Mouse (Mus musculus) adrenal gland, postnatal 14 days (tissue): ENCODE results near the gene Exoc6b. TPM values are rescaled to one million over a fixed set of nuclear protein-coding genes. Genes with fewer than 3 reads are reported as not detected.
"Not testable (repeated sequence)": the region's sequence is repeated elsewhere in the genome, so short reads cannot be mapped to it uniquely, and the experiment has no call there.

ENCODE experiments used
- DNase-seq: peaks from one replicate; pipeline ENCODE4 v3.0.0; 2021; ENCODE audit warnings: mixed read lengths
- long read RNA-seq, 2 experiments: library from polyadenylated mRNA; stranded (forward); transcript quantifications; one replicate each; pipeline ENCODE4 v2.0.0; 2021
- total RNA-seq: library from RNA; stranded (reverse); gene quantifications from 2 replicates; pipeline ENCODE4 v1.2.3, GENCODE M21; 2021

Exoc6b gene
- total RNA-seq: 31.3 and 36.2 TPM in 2 replicates
- long read RNA-seq, experiment 1, full-length matches to known transcripts: 1 of 4 reads
- long read RNA-seq, experiment 1, partial matches to known transcripts: 1 of 4 reads
- long read RNA-seq, experiment 1, other reads (novel, unspliced or antisense): 2 of 4 reads
- long read RNA-seq, experiment 2, full-length matches to known transcripts: 4 of 12 reads
- long read RNA-seq, experiment 2, partial matches to known transcripts: 3 of 12 reads
- long read RNA-seq, experiment 2, other reads (novel, unspliced or antisense): 5 of 12 reads

DNA sequence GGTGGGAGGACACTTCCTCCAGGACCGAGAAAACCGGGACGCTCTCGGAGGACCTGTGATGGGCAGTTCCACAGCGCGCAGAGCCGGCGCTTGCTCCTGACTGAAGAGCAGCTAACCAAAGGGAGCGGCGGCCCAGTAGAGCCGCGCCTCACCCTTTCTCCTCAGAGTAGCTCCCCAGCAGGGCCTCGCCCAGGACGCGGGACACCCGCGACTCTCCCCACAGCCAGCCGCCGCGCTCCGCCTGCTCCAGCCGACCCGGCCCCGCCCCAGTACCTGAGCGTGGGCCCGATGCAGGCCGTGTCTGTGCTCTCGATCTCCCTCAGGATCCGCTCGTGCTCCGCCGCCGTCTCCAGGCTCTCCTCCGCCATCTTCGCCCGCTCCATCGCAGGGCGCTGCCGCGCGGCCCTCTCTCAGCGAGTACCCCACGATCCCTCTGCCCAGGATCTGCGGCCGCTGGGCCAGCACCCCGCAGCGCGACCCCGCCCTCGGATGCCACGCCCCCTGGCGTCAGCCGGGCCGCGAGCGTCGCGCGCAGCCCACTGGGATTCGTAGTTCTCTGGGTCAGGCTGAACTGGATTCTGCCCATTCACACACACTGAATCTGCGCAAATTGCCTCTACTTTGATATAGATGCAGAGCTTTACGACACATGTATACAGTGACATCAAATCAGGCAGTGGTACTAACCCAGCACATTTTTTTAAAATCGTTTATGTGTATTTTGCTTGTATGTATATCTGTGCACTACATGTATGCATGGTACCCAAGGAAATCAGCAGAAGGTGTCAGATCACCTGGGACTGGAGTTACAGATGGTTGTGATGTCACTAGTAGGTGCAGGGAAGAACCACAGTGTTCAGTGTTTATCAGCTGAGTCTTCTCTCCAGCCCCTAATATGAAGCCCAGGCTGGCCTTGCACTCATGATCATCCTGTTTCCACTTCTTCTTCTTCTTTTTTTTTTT is at the start of gene Exoc6b:
Gene Exoc6b (minus strand): TSS at position 491 of the 963 bp plus-strand sequence.
- DNase-seq: peak; percentile 92

GRCm38 (mm10) chr6:85117545-85118511 is 48.5 kb upstream of the Exoc6b start:
- DNase-seq: peak; percentile 75

DNA sequence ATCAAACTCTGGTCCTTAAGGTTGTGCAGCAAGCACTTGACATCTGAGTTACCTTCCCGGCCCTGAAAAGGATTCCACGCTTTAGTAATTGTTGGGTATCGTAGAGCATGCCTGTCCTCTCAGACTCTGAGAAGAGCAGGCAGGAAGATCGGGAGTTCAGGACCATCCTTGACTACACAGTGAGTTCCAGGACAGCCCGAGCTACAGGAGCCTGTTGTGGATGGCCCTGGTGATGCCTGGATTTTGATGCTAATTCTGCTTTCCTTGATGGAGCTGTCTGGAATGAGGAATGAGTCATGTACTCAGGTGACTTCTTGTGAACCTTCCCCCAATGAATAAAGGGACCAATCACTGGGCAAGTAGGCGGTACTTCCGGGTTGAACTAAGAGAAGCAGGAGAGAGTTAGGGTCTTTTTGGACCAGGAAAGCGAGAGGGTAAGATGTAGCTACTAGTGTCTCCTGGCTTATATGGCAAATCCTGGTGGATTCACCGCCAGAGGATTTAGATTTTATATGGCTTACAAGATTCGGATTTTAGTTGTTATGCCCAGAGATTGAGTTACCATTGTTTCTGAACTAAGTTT is 35.8 kb upstream of the Exoc6b start:
- no peak for DNase-seq

GRCm38 (mm10) chr6:85103321-85103720 is 34.0 kb upstream of the Exoc6b start:
- no peak for DNase-seq

- DNase-seq: peak; percentile 81
Measured at GRCm38 (mm10) chr6:85096441-85096840, 27.1 kb upstream of the Exoc6b start.

GRCm38 (mm10) chr6:85087425-85087824 is 18.1 kb upstream of the Exoc6b start:
- no peak for DNase-seq

- DNase-seq: peak; percentile 19
Measured at GRCm38 (mm10) chr6:85086645-85087044, 17.3 kb upstream of the Exoc6b start.

- not testable (repeated sequence) for DNase-seq
Measured at GRCm38 (mm10) chr6:85076179-85076720, 6.9 kb upstream of the Exoc6b start.

- peak; percentile 19 for DNase-seq
Measured at GRCm38 (mm10) chr6:85074996-85075395, 5.7 kb upstream of the Exoc6b start.

- DNase-seq: peak; percentile 13
Measured at GRCm38 (mm10) chr6:85068322-85069022, 841 bp downstream of the Exoc6b start.

DNA sequence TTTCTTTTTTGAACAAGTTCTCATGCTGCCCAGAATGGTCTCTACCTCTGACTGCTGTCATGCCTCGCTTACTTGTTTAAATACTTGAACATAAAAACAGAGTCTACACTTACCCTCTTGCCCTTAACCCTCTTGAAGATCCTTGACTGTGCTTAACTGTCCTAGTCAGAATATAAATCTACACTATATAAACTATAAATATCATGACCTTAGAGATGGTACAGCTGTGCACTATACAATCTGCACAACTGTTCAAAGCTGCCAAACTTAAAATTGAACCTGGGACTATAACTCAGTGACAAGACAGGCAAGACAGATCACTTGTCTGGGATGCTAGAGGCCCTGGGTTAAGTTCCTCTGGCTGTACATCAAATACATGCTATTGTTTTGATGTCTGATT is 11.7 kb downstream of the Exoc6b start:
- no peak for DNase-seq

- DNase-seq: no peak
Measured at GRCm38 (mm10) chr6:85051109-85051508, 18.2 kb downstream of the Exoc6b start.

DNA sequence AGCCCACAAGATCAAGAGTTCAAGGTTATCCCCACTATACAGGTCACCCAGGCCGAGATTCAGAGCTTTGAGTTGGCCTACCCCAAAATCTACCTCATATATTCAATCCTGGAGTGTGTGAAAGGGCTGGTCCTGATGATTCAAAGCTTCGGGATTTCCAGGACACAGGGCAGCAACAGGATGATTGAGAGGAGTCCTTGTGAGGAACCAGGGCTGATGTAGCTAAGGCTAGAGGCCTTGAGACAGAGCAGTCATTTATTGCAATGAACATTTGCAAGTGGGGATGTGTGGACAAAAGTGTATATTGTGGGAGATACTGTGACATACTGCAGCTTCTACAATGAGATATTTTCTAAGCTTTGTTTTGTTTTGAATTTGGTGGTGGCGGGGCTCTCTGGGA is 22.8 kb downstream of the Exoc6b start:
- DNase-seq: peak; percentile 35

DNA sequence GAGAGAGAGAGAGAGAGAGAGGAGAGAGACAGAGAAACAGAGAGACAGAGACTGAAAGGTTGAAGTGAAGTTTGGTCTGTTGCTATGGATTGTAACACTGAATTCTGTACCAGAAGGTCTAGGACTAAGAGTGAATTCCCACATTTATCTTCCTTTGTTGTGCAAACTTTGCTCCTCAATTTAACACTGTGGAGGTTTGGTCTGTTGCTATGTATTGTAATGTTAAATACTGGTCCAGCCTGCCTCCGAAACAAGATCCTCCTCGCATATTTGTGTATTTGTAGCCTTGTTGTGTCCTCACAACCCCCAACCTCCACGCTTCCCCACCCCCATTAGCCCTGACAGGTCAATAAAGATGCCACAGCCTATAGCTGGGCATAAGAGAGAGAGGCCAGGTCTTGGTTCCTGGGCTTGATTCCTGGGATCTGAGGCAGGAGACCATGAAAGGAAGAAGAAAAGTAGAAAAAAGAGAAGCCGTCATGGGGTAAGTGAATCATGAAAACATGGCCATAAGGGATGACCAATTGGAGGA is 24.6 kb downstream of the Exoc6b start:
- no peak for DNase-seq

DNA sequence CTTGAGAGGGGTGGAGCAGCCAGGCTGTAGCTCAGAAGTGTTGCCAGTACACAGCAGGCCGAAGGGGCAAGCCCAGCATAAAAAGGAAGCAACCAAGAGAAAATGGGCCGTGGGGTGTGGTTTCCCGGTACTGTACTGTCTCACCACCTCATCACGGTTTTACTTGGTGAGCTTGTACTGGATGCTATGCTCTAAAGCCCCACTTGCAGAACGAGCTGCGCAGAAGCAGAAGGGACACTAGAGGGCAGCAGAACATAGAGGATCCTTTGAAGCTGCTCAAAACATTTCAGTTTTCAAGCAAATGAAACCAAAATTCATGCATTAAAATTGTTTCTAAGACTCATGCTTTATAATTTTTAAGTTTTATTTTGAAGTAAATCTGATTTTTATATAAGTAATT is 31.6 kb downstream of the Exoc6b start:
- DNase-seq: peak; percentile 77

GRCm38 (mm10) chr6:85029671-85030070 is 39.6 kb downstream of the Exoc6b start:
- no peak for DNase-seq

DNA sequence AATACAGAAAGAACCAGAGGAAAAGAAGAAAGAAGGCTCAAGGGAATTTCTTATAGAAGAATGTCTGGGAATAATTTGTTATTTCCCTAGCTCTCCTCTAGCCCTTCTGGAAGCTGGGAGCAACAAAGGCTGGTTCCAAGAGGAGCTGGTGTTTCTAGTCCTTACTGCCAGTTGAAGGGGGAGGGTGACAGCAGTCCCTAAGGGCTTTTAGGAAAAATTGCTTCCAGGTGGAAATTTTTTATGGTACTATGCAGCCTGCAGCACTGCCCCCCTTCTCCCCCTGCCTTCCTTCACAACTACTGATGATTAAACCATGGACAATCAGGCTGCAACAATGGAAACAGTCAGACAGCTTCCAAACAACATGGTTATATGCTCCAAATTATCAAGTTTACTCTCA is 44.9 kb downstream of the Exoc6b start:
- no peak for DNase-seq

- no peak for DNase-seq
Measured at GRCm38 (mm10) chr6:85017011-85017410, 52.3 kb downstream of the Exoc6b start.

DNA sequence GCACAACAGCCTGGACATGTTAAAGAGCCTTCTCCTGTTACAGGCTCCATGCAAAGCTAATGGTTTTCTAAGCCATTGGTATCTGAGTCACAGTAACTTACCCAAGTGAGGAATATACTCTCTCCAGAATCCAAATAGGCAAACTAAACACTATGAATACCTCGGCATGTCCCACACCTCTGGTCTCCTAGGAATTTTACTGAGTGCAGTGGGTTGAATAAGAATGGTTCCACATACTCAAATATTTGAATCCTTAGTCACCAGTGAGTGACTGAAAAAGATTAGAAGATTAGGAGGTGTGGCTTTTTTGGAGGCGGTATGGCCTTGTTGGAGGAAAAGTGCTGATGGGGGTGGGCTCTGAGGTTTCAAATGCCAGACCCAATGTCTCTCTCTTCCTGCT is 55.4 kb downstream of the Exoc6b start:
- peak; percentile 3 for DNase-seq

DNA sequence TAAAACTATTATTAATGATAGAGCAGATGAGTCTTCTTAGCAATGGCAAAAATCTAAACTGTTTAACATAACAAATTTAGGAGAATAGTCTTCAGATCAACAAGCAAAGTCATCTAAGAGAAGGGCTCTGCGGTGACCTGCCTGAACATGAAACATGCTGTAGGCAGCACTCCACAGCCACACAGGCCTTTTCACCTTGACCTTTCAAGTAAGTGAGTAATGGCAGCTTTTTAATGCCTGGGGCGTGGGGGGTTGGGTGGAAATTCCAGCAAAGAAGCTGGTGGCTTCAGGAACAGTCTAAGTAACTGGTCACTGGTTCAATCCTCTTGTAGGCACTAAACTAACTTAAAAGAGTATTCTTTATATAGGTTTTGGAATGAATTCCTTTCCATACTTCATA is 58.9 kb downstream of the Exoc6b start:
- peak; percentile 62 for DNase-seq
